8 mouse cellular contexts compared by ENCODE assay signal in genomic region chr7:27332353-27333199, GRCm38 (mm10). TPM values are rescaled to one million over a fixed set of nuclear protein-coding genes. Genes with fewer than 3 reads are reported as not detected.
DNase-seq lines count a peak whose midpoint lies in the region; ATAC-seq and TF ChIP-seq lines count a peak whose summit lies in the region.

No protein-coding gene starts in this region.

- no peaks in the 10 kb centered on the region for H3K79me3 ChIP-seq in C2C12 (ENCODE audit: low read depth)

- no peaks in the 10 kb centered on the region for H3K79me2 ChIP-seq in C2C12 (ENCODE audit: control insufficient read depth, insufficient read depth)

- peak overlapping the region; percentile 99 for H3K4me2 ChIP-seq in embryonic facial prominence, embryonic 14.5 days (ENCODE audit: low read depth, low read length)
- peak overlapping the region; percentile 91 for H3K4me2 ChIP-seq in heart, embryonic 13.5 days
- peak overlapping the region; percentile 89 for H3K4me2 ChIP-seq in kidney, postnatal 0 days (ENCODE audit: low read length)
- H3K4me2 ChIP-seq in liver, embryonic 16.5 days (ENCODE audit: low read depth, low read length) = peak overlapping the region; percentile 42
- peak overlapping the region; percentile 87 for H3K4me2 ChIP-seq in neural tube, embryonic 13.5 days

- H3K27me3 ChIP-seq in C2C12 (ENCODE audit: control insufficient read depth, insufficient read depth, insufficient read length) = no peaks in the 10 kb centered on the region
- H3K27me3 ChIP-seq in embryonic facial prominence, embryonic 14.5 days (replicated peaks; ENCODE audit: control insufficient read depth, insufficient read depth, low read length) = peaks cover 64% of the 10 kb centered on the region
- peaks cover 97% of the 10 kb centered on the region for H3K27me3 ChIP-seq in heart, embryonic 13.5 days (replicated peaks)
- H3K27me3 ChIP-seq in kidney, postnatal 0 days (ENCODE audit: insufficient read depth, low read length) = peaks cover 8% of the 10 kb centered on the region
- H3K27me3 ChIP-seq in liver, embryonic 16.5 days (ENCODE audit: control insufficient read depth, insufficient read depth, low read depth, low read length) = peaks cover 100% of the 10 kb centered on the region
- peaks cover 98% of the 10 kb centered on the region for H3K27me3 ChIP-seq in neural tube, embryonic 13.5 days
- peaks cover 5% of the 10 kb centered on the region for H3K27me3 ChIP-seq in testis, adult 2 months (ENCODE audit: control insufficient read depth, insufficient read depth, low read length)

- H3ac ChIP-seq in C2C12 (ENCODE audit: control insufficient read depth, insufficient read length, low read depth) = peak overlapping the region; percentile 94

- peak overlapping the region; percentile 73 for H3K27ac ChIP-seq in embryonic facial prominence, embryonic 14.5 days (replicated peaks; ENCODE audit: low read depth, low read length)
- H3K27ac ChIP-seq in heart, embryonic 13.5 days (replicated peaks) = peak overlapping the region; percentile 88
- peak overlapping the region; percentile 94 for H3K27ac ChIP-seq in kidney, postnatal 0 days
- H3K27ac ChIP-seq in liver, embryonic 16.5 days (ENCODE audit: low read length) = no peak overlapping the region
- H3K27ac ChIP-seq in neural tube, embryonic 13.5 days (replicated peaks) = no peak overlapping the region
- H3K27ac ChIP-seq in testis, adult 2 months (ENCODE audit: control insufficient read depth, insufficient read depth, low read depth, low read length) = peak overlapping the region; percentile 39

- H3K9ac ChIP-seq in embryonic facial prominence, embryonic 14.5 days (ENCODE audit: low read depth, low read length) = peak overlapping the region; percentile 82
- H3K9ac ChIP-seq in heart, embryonic 13.5 days = peak overlapping the region; percentile 89
- peak overlapping the region; percentile 59 for H3K9ac ChIP-seq in kidney, postnatal 0 days (ENCODE audit: low read depth, low read length)
- H3K9ac ChIP-seq in liver, embryonic 16.5 days (ENCODE audit: low read depth, low read length) = no peak overlapping the region; the same call in 1 of the 2 replicates
- H3K9ac ChIP-seq in neural tube, embryonic 13.5 days = peak overlapping the region; percentile 75; the same call in 1 of the 2 replicates

- peaks cover 40% of the 10 kb centered on the region for H3K4me1 ChIP-seq in embryonic facial prominence, embryonic 14.5 days (ENCODE audit: control insufficient read depth, insufficient read depth, low read length)
- H3K4me1 ChIP-seq in heart, embryonic 13.5 days = peaks cover 83% of the 10 kb centered on the region
- H3K4me1 ChIP-seq in kidney, postnatal 0 days (replicated peaks; ENCODE audit: insufficient read depth, low read length) = peaks cover 18% of the 10 kb centered on the region
- H3K4me1 ChIP-seq in liver, embryonic 16.5 days (ENCODE audit: control insufficient read depth, low read depth, low read length) = peaks cover 20% of the 10 kb centered on the region
- H3K4me1 ChIP-seq in neural tube, embryonic 13.5 days (replicated peaks) = peaks cover 76% of the 10 kb centered on the region
- H3K4me1 ChIP-seq in testis, adult 2 months (ENCODE audit: control insufficient read depth, insufficient read depth, low read length) = peaks cover 28% of the 10 kb centered on the region

- peak; percentile 16; the same call in 1 of the 2 replicates for ATAC-seq in embryonic facial prominence, embryonic 14.5 days (ENCODE audit: low read depth)
- ATAC-seq in heart, embryonic 13.5 days (ENCODE audit: extremely low read depth, insufficient number of reproducible peaks, low FRiP score, low TSS enrichment) = no peak
- no peak for ATAC-seq in kidney, postnatal 0 days (replicated peaks; ENCODE audit: low FRiP score, low read depth)
- no peak for ATAC-seq in liver, embryonic 16.5 days (ENCODE audit: low read depth)
- no peak for ATAC-seq in neural tube, embryonic 13.5 days (ENCODE audit: low read depth)

- H3K36me3 ChIP-seq in C2C12 (ENCODE audit: control insufficient read depth, insufficient read depth) = no peaks in the 10 kb centered on the region
- H3K36me3 ChIP-seq in embryonic facial prominence, embryonic 14.5 days (ENCODE audit: control insufficient read depth, insufficient read depth, low read length) = peaks cover under 1% of the 10 kb centered on the region; the same call in 1 of the 2 replicates
- H3K36me3 ChIP-seq in heart, embryonic 13.5 days = peaks cover 6% of the 10 kb centered on the region
- H3K36me3 ChIP-seq in kidney, postnatal 0 days (ENCODE audit: insufficient read depth, low read length) = no peaks in the 10 kb centered on the region
- H3K36me3 ChIP-seq in liver, embryonic 16.5 days (ENCODE audit: control insufficient read depth, insufficient read depth) = no peaks in the 10 kb centered on the region
- no peaks in the 10 kb centered on the region for H3K36me3 ChIP-seq in neural tube, embryonic 13.5 days
- no peaks in the 10 kb centered on the region for H3K36me3 ChIP-seq in testis, adult 2 months (ENCODE audit: control insufficient read depth, insufficient read depth, low read length)

- DNase-seq in adrenal gland, postnatal 25 days = peak; percentile 90
- DNase-seq in embryonic facial prominence, embryonic 14.5 days (ENCODE audit: low spot score) = peak; percentile 92
- peak; percentile 90 for DNase-seq in kidney, postnatal 0 days (ENCODE audit: low spot score)

- TF ChIP-seq CTCF in C2C12 (IDR thresholded peaks at IDR 0.05; ENCODE audit: control insufficient read depth, insufficient read depth, insufficient read length) = peak; percentile 87
- peak; percentile 79 for TF ChIP-seq CTCF in kidney, postnatal 0 days (IDR thresholded peaks at IDR 0.05; ENCODE audit: low read depth)
- peak; percentile 61; the same call in 1 of the 2 replicates for TF ChIP-seq CTCF in testis, adult 2 months (IDR thresholded peaks at IDR 0.05; ENCODE audit: control insufficient read depth, insufficient read depth, insufficient replicate concordance, low read depth, low read length)

- H3K4me3 ChIP-seq in C2C12 (ENCODE audit: insufficient read depth, poor library complexity, severe bottlenecking) = peak overlapping the region; percentile 41
- peak overlapping the region; percentile 60 for H3K4me3 ChIP-seq in embryonic facial prominence, embryonic 14.5 days (ENCODE audit: low read depth, low read length)
- peak overlapping the region; percentile 68 for H3K4me3 ChIP-seq in heart, embryonic 13.5 days
- H3K4me3 ChIP-seq in kidney, postnatal 0 days (replicated peaks; ENCODE audit: low read depth, low read length) = peak overlapping the region; percentile 59
- peak overlapping the region; percentile 45 for H3K4me3 ChIP-seq in liver, embryonic 16.5 days (ENCODE audit: low read depth, low read length)
- peak overlapping the region; percentile 47 for H3K4me3 ChIP-seq in neural tube, embryonic 13.5 days
- peak overlapping the region; percentile 60 for H3K4me3 ChIP-seq in testis, adult 2 months (ENCODE audit: control insufficient read depth, low read depth, low read length)

- no peaks in the 10 kb centered on the region for H3K9me3 ChIP-seq in embryonic facial prominence, embryonic 14.5 days (ENCODE audit: control insufficient read depth, low read length)
- no peaks in the 10 kb centered on the region for H3K9me3 ChIP-seq in heart, embryonic 13.5 days
- H3K9me3 ChIP-seq in kidney, postnatal 0 days (replicated peaks; ENCODE audit: low read length) = no peaks in the 10 kb centered on the region
- H3K9me3 ChIP-seq in liver, embryonic 16.5 days (replicated peaks; ENCODE audit: control insufficient read depth, low read length) = no peaks in the 10 kb centered on the region
- H3K9me3 ChIP-seq in neural tube, embryonic 13.5 days = no peaks in the 10 kb centered on the region

- 3% methylated on average over 32 of the region's 39 CpGs for WGBS in embryonic facial prominence, embryonic 14.5 days
- under 1% methylated on average over 39 of the region's 39 CpGs for WGBS in heart, embryonic 13.5 days
- WGBS in kidney, postnatal 0 days = under 1% methylated on average over 36 of the region's 39 CpGs
- WGBS in liver, embryonic 16.5 days (ENCODE audit: insufficient replicate concordance) = 2% methylated on average over 39 of the region's 39 CpGs
- 1% methylated on average over 38 of the region's 39 CpGs for WGBS in neural tube, embryonic 13.5 days

- no peak for TF ChIP-seq POLR2A in testis, adult 2 months (IDR thresholded peaks at IDR 0.05; ENCODE audit: control insufficient read depth, low read depth, low read length)

RNA-seq across cellular contexts. Expression of gene Ltbp4, which starts 4.9 kb away (rescaled TPM):
- 22.9 TPM for polyA plus RNA-seq in C2C12 (2012; fragmentation: generic; extraction: Trizol)
- 62.9 and 66.6 TPM in 2 replicates for total RNA-seq in adrenal gland, postnatal 25 days (2021)
- polyA plus RNA-seq in embryonic facial prominence, embryonic 14.5 days (2014; fragmentation: Nextera tagmentation; extraction: Ambion mirVana) = 74.2 and 74.8 TPM in 2 replicates
- 51.3 and 53.3 TPM in 2 replicates for polyA plus RNA-seq in heart, embryonic 13.5 days (2015; fragmentation: Nextera tagmentation; extraction: Ambion mirVana)
- 41.7 and 43.8 TPM in 2 replicates for polyA plus RNA-seq in kidney, postnatal 0 days (2015; fragmentation: Nextera tagmentation; extraction: Ambion mirVana)
- polyA plus RNA-seq in liver, embryonic 16.5 days (2015; fragmentation: Nextera tagmentation; extraction: Ambion mirVana) = 5.2 and 7.6 TPM in 2 replicates
- 6.9 and 8.0 TPM in 2 replicates for polyA plus RNA-seq in neural tube, embryonic 13.5 days (2015; fragmentation: Nextera tagmentation; extraction: Ambion mirVana)
- polyA plus RNA-seq in testis, adult 2 months (2012; rRNA removed) = 23.9 and 26.1 TPM in 2 replicates

RNA-seq across cellular contexts. Expression of gene Shkbp1, which starts 23.2 kb away (rescaled TPM):
- 27.6 TPM for polyA plus RNA-seq in C2C12 (2012; fragmentation: generic; extraction: Trizol)
- 23.3 and 28.6 TPM in 2 replicates for total RNA-seq in adrenal gland, postnatal 25 days (2021)
- 26.5 and 30.3 TPM in 2 replicates for polyA plus RNA-seq in embryonic facial prominence, embryonic 14.5 days (2014; fragmentation: Nextera tagmentation; extraction: Ambion mirVana)
- 28.8 and 32.2 TPM in 2 replicates for polyA plus RNA-seq in heart, embryonic 13.5 days (2015; fragmentation: Nextera tagmentation; extraction: Ambion mirVana)
- polyA plus RNA-seq in kidney, postnatal 0 days (2015; fragmentation: Nextera tagmentation; extraction: Ambion mirVana) = 34.1 and 40.2 TPM in 2 replicates
- polyA plus RNA-seq in liver, embryonic 16.5 days (2015; fragmentation: Nextera tagmentation; extraction: Ambion mirVana) = 16.1 and 16.5 TPM in 2 replicates
- 50.6 and 59.6 TPM in 2 replicates for polyA plus RNA-seq in neural tube, embryonic 13.5 days (2015; fragmentation: Nextera tagmentation; extraction: Ambion mirVana)
- polyA plus RNA-seq in testis, adult 2 months (2012; rRNA removed) = 18.3 and 22.4 TPM in 2 replicates

RNA-seq across cellular contexts. Expression of gene Gm20479, which starts 24.6 kb away (rescaled TPM):
- polyA plus RNA-seq in C2C12 (2012; fragmentation: generic; extraction: Trizol) = not detected
- total RNA-seq in adrenal gland, postnatal 25 days (2021) = 0.91 TPM in 1 of 2 replicates, not detected in the other
- not detected in 2 replicates for polyA plus RNA-seq in embryonic facial prominence, embryonic 14.5 days (2014; fragmentation: Nextera tagmentation; extraction: Ambion mirVana)
- 0.83 and 0.90 TPM in 2 replicates for polyA plus RNA-seq in heart, embryonic 13.5 days (2015; fragmentation: Nextera tagmentation; extraction: Ambion mirVana)
- polyA plus RNA-seq in kidney, postnatal 0 days (2015; fragmentation: Nextera tagmentation; extraction: Ambion mirVana) = 0.57 TPM in 1 of 2 replicates, not detected in the other
- polyA plus RNA-seq in liver, embryonic 16.5 days (2015; fragmentation: Nextera tagmentation; extraction: Ambion mirVana) = 0.23 and 0.44 TPM in 2 replicates
- not detected in 2 replicates for polyA plus RNA-seq in neural tube, embryonic 13.5 days (2015; fragmentation: Nextera tagmentation; extraction: Ambion mirVana)
- polyA plus RNA-seq in testis, adult 2 months (2012; rRNA removed) = 0.35 and 0.89 TPM in 2 replicates

Comparison
In these comparisons a context has a peak if more than half of its experiments do, and no peak if none do; other contexts are left out.
1. H3K27ac ChIP-seq: peak in embryonic facial prominence, embryonic 14.5 days (single experiment), heart, embryonic 13.5 days (single experiment), kidney, postnatal 0 days (single experiment) and testis, adult 2 months (single experiment); none in liver, embryonic 16.5 days (single experiment) and neural tube, embryonic 13.5 days (single experiment).
2. H3K4me2 ChIP-seq: peak in every context shown above with its lines; median percentile 99 in embryonic facial prominence, embryonic 14.5 days; 91 in heart, embryonic 13.5 days; 89 in kidney, postnatal 0 days; 87 in neural tube, embryonic 13.5 days; 42 in liver, embryonic 16.5 days.
3. Peak in every context shown above with its lines, with median percentiles within 50 percentile points of each other: H3K4me3 ChIP-seq, CTCF ChIP-seq and DNase-seq.